Comparison of ENCODE assay signal across 8 mouse cellular contexts in genomic region chr3:146812901-146813393, GRCm38 (mm10). TPM values are rescaled to one million over a fixed set of nuclear protein-coding genes. Genes with fewer than 3 reads are reported as not detected.
DNase-seq lines count a peak whose midpoint lies in the region; ATAC-seq and TF ChIP-seq lines count a peak whose summit lies in the region.

TSS of gene Prkacb (minus strand) at chr3:146812990.

- no peak for TF ChIP-seq CTCF in cortical plate, adult 2 months (IDR thresholded peaks at IDR 0.05; ENCODE audit: extremely low read depth, insufficient read depth, low read length)

- H3K4me1 ChIP-seq in cortical plate, adult 2 months (ENCODE audit: control insufficient read depth, insufficient read depth, low read length), result peaks cover 2% of the 10 kb centered on the region; the same call in 1 of the 2 replicates

- ATAC-seq in activated CD4-positive, CD25-positive, alpha-beta regulatory T cell, adult 4 months, result peak; percentile 84
- ATAC-seq in megakaryocyte progenitor cell, adult 5-6 weeks (replicated peaks; ENCODE audit: poor library complexity), result peak; percentile 88

- H3K4me3 ChIP-seq in cortical plate, adult 2 months (ENCODE audit: insufficient read depth, low read length), result peak within 1 kb of the TSS; percentile 82

- DNase-seq in gastrocnemius, postnatal 10 days, result peak; percentile 92
- DNase-seq in induced T-regulatory cell, adult 2 months (ENCODE audit: low read depth), result peak; percentile 90
- peak; percentile 64 to 87 for DNase-seq in left cerebral cortex, adult 9 months (ENCODE audit: low spot score in 2 of 2)
- peak; percentile 89 for DNase-seq in right cerebral cortex, postnatal 14 days
- peak; percentile 83 to 88 for DNase-seq in urinary bladder, postnatal 36 days (ENCODE audit: low spot score in 2 of 2)

- no peak for TF ChIP-seq POLR2A in cortical plate, adult 2 months (IDR thresholded peaks at IDR 0.05; ENCODE audit: extremely low read depth, insufficient read depth, low read length)

- peak within 1 kb of the TSS; percentile 79 for H3K27ac ChIP-seq in cortical plate, adult 2 months (ENCODE audit: insufficient read depth, low read length)

RNA-seq across cellular contexts. Expression of gene Prkacb, which starts in this region (rescaled TPM):
- polyA plus RNA-seq in activated CD4-positive, CD25-positive, alpha-beta regulatory T cell, adult 4 months (2017; shearing (Covaris generic)), result 100 to 1,000 TPM; 127 to 144 TPM
- 241 and 258 TPM in 2 replicates for polyA plus RNA-seq in cortical plate, adult 2 months (2012; rRNA removed)
- total RNA-seq in gastrocnemius, postnatal 10 days (2021), result 10 to 100 TPM; 60.2 to 64.4 TPM
- total RNA-seq in megakaryocyte progenitor cell, adult 5-6 weeks (2015), result 67.8 and 72.9 TPM in 2 replicates
- total RNA-seq in megakaryocyte progenitor cell, adult 5-6 weeks (2017), result 60.8 and 75.2 TPM in 2 replicates

Comparison
In these comparisons a context has a peak if more than half of its experiments do, and no peak if none do; other contexts are left out.
1. Peak in every context shown above with its lines: DNase-seq, ATAC-seq, H3K4me3 ChIP-seq and H3K27ac ChIP-seq.